Mouse (Mus musculus) kidney, adult 2 months (tissue): ENCODE results near the gene Zfp446.
A peak's percentile ranks its signal among the peaks of the same experiment; 100 is the strongest.

Source experiments
- CTCF ChIP-seq: fragments of 200-500 bp; conservative IDR thresholded peaks from 2 replicates; pipeline ENCODE4 v1.5.1; 2011; ENCODE audit warnings: low read depth, mild to moderate bottlenecking, control low read depth, low read length, moderate library complexity, mixed read lengths; ENCODE audit not compliant: insufficient read depth, insufficient read length
- POLR2A ChIP-seq: fragments of 200-500 bp; IDR thresholded peaks from one replicate; pipeline ENCODE4 v1.6.1; 2011; ENCODE audit warnings: low read depth, low read length, control low read depth

- TF ChIP-seq POLR2A (peak; percentile 82), CTCF (no peak)
Observed at GRCm38 (mm10) chr7:13034148-13034977, 56.7 kb downstream of the Zfp446 start, which contains the start of gene Chmp2a.
